Mouse (Mus musculus) CD4-positive, CD25-positive, alpha-beta regulatory T cell, adult 4 months (primary cell): Measurements from ENCODE around the gene Gm16427. TPM values are rescaled to one million over a fixed set of nuclear protein-coding genes. Genes with fewer than 3 reads are reported as not detected.
"Not testable (repeated sequence)": the region's sequence is repeated elsewhere in the genome, so short reads cannot be mapped to it uniquely, and the experiment has no call there.

Experiments used
- ATAC-seq: one replicate; pipeline ENCODE4 v1.8.0; 2017
- polyA plus RNA-seq, 2 experiments: library from polyadenylated mRNA; unstranded; fragments of 100-300 nt; shearing (Covaris generic); gene quantifications; one replicate each; pipeline ENCODE4 v1.2.1; 2017

Gm16427 gene
- polyA plus RNA-seq = not detected

DNA sequence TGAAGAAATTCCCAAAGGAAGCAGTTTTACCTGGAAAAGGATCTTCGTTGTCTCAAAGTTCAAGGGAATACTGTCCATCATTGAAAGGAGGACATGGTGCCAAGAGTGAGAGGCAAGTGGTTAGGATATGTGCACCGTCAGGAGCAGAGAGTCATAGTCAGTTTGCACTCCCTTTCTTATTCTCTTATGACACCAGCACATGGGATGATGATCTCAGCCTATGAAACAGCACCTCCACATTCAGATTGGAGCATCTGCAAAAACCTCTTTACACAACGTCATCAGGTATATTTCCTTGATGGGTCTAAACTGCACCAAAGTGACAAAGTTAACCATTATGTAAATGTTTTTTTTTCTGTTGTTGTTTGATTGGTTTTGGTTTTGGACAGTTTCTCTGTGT is at the start of gene Gm16427:
Gene Gm16427 (minus strand): TSS at position 101 of the 400 bp plus-strand sequence.
- ATAC-seq = not testable (repeated sequence)

Other genes with a start within 250 kb of the Gm16427 start
- not detected for gene C87414, start 131.4 kb upstream of the Gm16427 start, polyA plus RNA-seq